8 mouse cellular contexts compared by ENCODE assay signal in genomic region chr3:157533964-157534785, GRCm38 (mm10). TPM values are rescaled to one million over a fixed set of nuclear protein-coding genes. Genes with fewer than 3 reads are reported as not detected.
A peak's percentile ranks its signal among the peaks of the same experiment; 100 is the strongest.
DNase-seq lines count a peak whose midpoint lies in the region; ATAC-seq lines count a peak whose summit lies in the region.

Gene Zranb2, plus strand, starts transcription at chr3:157534160.

- ATAC-seq in inflammation-experienced regulatory T-cells, adult 6 months: peak; percentile 91
- peak; percentile 86 for ATAC-seq in megakaryocyte progenitor cell, adult 5-6 weeks (replicated peaks; ENCODE audit: poor library complexity)

- intact Hi-C loops in gastrocnemius, postnatal 14 days (cut with DNase I; ENCODE audit: low total_unique reads): no loop called here
- intact Hi-C loops in left cerebral cortex, postnatal 10 days (cut with DNase I): no loop called here

- DNase-seq in adrenal gland, adult 18-20 months (ENCODE audit: low spot score in 2 of 2): peak; percentile 93 to 96
- peak; percentile 95 for DNase-seq in embryo, embryonic 10.5 days (ENCODE audit: low spot score)
- DNase-seq in gastrocnemius, postnatal 14 days: peak; percentile 96
- DNase-seq in left cerebral cortex, postnatal 10 days (ENCODE audit: extremely low spot score in 1 of 2, low spot score in 2 of 2): peak; percentile 90 to 97
- peak; percentile 95 to 96 for DNase-seq in right cerebral cortex, postnatal 10 days (ENCODE audit: low spot score in 2 of 2)
- peak; percentile 94 for DNase-seq in urinary bladder, postnatal 14 days (ENCODE audit: low spot score)

RNA-seq across cellular contexts. Expression of gene Zranb2, which starts in this region (rescaled TPM):
- 10 to 100 TPM; 62.5 to 66.8 TPM for total RNA-seq in adrenal gland, adult 18-20 months (2021)
- total RNA-seq in gastrocnemius, postnatal 14 days (2021): 10 to 100 TPM; 36.5 to 41.3 TPM
- polyA plus RNA-seq in inflammation-experienced regulatory T-cells, adult 6 months (2017; shearing (Covaris generic)): 10 to 100 TPM; 69.0 to 79.2 (median 77.5) TPM
- 100 to 1,000 TPM; 148 to 150 TPM for total RNA-seq in left cerebral cortex, postnatal 10 days (2021)
- total RNA-seq in megakaryocyte progenitor cell, adult 5-6 weeks (2015): 60.3 and 72.0 TPM in 2 replicates
- 241 and 337 TPM in 2 replicates for total RNA-seq in megakaryocyte progenitor cell, adult 5-6 weeks (2017)

Comparison
In these comparisons a context has a peak if more than half of its experiments do, and no peak if none do; other contexts are left out.
1. Peak in every context shown above with its lines: DNase-seq and ATAC-seq.